Mouse (Mus musculus): Measurements from ENCODE around the gene Fshb. TPM values are rescaled to one million over a fixed set of nuclear protein-coding genes. Genes with fewer than 3 reads are reported as not detected.

Gene Fshb
- polyA plus RNA-seq (2012; rRNA removed) = not detected in 2 replicates

DNA sequence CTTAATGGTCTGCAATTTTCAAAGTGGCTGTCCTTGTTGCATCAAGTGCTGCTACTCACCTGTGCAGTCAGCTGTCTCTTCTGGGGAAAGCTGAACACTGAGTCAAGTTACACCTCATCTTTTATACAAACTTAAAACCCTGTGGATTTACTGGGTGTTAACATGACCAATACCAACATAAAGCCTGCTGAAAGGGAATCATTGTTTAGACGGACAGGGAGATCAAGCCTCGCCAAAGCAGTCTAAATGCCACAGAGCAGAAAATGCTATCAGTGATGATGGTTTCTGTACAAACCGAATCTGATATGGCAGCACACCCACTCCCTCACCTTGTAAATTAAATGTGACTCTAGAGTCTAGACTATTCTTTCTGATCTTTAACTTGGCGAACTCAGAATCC, at the start of gene Fshb:
Gene Fshb, minus strand, starts transcription at position 101 of the 400 bp plus-strand sequence.
- 69% methylated on average over 4 of the region's 4 CpGs for WGBS
- H3K4me1 ChIP-seq (ENCODE audit: control insufficient read depth, insufficient read depth, insufficient read length, low read length) = no peaks in the 10 kb centered on the region
- no peak within 1 kb of the TSS for H3K4me3 ChIP-seq (ENCODE audit: low read depth, low read length)
- no peaks in the 10 kb centered on the region for H3K36me3 ChIP-seq (ENCODE audit: control insufficient read depth, insufficient read depth, low read length)
- no peaks in the 10 kb centered on the region for H3K27me3 ChIP-seq (ENCODE audit: control insufficient read depth, insufficient read depth, low read length)
- no peak within 1 kb of the TSS for H3K27ac ChIP-seq (ENCODE audit: insufficient read depth, low read depth, low read length)
- no peak for TF ChIP-seq POLR2A (IDR thresholded peaks at IDR 0.05; ENCODE audit: low read depth, low read length)
- TF ChIP-seq CTCF (IDR thresholded peaks at IDR 0.05; ENCODE audit: extremely low read depth, insufficient read length, insufficient replicate concordance, low read depth, low read length) = no peak

DNA sequence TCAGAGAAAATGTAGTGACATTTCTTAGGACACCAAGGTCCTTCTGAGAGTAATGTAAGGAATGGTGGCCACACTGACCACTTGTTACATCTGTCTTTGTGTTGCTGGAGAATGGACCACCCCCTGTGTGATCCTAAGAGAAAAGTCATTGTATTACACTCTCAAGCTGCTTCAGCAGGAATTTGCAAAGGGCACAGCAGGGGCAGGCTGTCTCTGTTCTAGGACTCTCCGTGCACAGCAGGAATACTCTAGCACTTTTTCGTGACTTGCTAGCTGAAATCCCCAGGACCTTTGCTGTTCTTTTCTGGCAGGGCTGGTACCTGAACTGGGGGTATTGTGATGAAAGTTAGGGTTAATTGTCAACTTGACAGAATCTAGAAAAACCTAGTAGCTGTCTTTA, 24.8 kb upstream of the Fshb start:
- 57% methylated on average over 2 of the region's 2 CpGs for WGBS
- H3K27me3 ChIP-seq (ENCODE audit: control insufficient read depth, insufficient read depth, low read length) = no peaks in the 10 kb centered on the region
- TF ChIP-seq POLR2A (IDR thresholded peaks at IDR 0.05; ENCODE audit: low read depth, low read length) = no peak
- TF ChIP-seq CTCF (IDR thresholded peaks at IDR 0.05; ENCODE audit: extremely low read depth, insufficient read length, insufficient replicate concordance, low read depth, low read length) = no peak

DNA sequence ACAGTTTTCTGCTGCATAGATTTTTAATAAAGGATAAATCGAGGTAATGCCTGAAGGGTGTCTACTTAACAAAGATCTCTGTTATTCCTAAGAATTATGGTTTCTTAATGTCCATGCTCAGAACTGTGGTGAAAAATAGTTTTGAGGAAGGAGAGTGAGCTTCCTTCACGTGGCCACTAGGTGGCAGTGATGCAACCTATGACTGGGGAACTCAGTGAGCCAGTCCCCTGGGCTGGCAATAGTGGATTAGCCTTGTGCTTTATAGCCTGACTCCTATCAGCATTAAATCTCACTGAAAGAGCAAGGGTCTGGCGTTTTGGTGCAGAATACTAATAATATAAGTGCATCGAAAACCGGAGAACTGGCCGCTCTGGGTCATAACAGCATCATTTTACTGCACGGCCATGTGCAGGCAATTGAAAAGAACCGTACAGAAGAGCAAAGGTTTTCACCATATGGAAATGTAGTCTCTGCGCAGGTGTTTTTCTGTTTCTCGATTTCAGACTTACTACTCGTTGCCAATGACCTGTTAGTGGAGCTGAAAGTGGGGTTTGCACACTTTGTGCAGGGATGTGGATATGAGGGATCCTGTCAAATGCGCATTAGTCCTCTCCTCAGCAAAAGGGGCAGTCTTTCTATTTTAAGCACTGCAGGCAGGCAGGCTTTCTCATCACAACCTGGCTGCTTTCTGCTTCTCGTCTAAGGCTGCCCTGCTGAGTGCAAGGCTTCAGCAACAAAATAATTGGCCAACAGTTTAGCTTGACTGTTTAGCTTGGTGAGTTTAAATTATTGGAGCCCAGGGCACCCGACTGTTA, 23.8 kb upstream of the Fshb start:
- H3K4me1 ChIP-seq (ENCODE audit: control insufficient read depth, insufficient read depth, insufficient read length, low read length) = no peaks in the 10 kb centered on the region
- no peak for TF ChIP-seq CTCF (IDR thresholded peaks at IDR 0.05; ENCODE audit: extremely low read depth, insufficient read length, insufficient replicate concordance, low read depth, low read length)
- TF ChIP-seq POLR2A (IDR thresholded peaks at IDR 0.05; ENCODE audit: low read depth, low read length) = no peak
- WGBS = 61% methylated on average over 14 of the region's 14 CpGs
- no peaks in the 10 kb centered on the region for H3K27me3 ChIP-seq (ENCODE audit: control insufficient read depth, insufficient read depth, low read length)
- H3K27ac ChIP-seq (ENCODE audit: insufficient read depth, low read depth, low read length) = no peak overlapping the region
- H3K4me3 ChIP-seq (ENCODE audit: low read depth, low read length) = no peak overlapping the region
- no peaks in the 10 kb centered on the region for H3K36me3 ChIP-seq (ENCODE audit: control insufficient read depth, insufficient read depth, low read length)

More for the DNA sequence above, 24.8 kb upstream of the Fshb start:
- Histone ChIP-seq H3K4me3 (ENCODE audit: low read depth, low read length) (no peak overlapping the region), H3K4me1 (ENCODE audit: control insufficient read depth, insufficient read depth, insufficient read length, low read length) (no peaks in the 10 kb centered on the region), H3K36me3 (ENCODE audit: control insufficient read depth, insufficient read depth, low read length) (no peaks in the 10 kb centered on the region), H3K27ac (ENCODE audit: insufficient read depth, low read depth, low read length) (no peak overlapping the region)

DNA sequence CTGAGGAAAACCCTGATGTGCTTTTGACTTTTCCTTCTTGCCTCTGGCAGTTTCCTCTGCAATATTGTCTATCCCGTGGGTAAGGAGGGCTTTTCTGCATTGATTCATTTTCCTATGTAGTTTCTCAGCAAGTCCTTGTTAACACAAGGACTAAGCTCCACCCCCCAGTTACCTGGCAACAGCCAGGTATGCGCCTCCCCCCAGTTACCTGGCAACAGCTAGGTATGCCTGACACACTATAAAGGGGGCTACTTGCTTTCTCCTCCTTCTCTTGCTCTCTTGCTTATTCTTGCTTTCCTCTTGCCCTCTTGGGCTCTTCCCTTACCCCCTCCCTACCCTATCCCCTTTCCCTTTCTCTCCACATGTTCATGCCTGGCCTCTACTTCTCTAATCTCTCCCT, 3.8 kb upstream of the Fshb start:
- no peaks in the 10 kb centered on the region for H3K27me3 ChIP-seq (ENCODE audit: control insufficient read depth, insufficient read depth, low read length)
- H3K4me1 ChIP-seq (ENCODE audit: control insufficient read depth, insufficient read depth, insufficient read length, low read length) = no peaks in the 10 kb centered on the region
- TF ChIP-seq CTCF (IDR thresholded peaks at IDR 0.05; ENCODE audit: extremely low read depth, insufficient read length, insufficient replicate concordance, low read depth, low read length) = no peak
- TF ChIP-seq POLR2A (IDR thresholded peaks at IDR 0.05; ENCODE audit: low read depth, low read length) = no peak
- 13% methylated on average over 2 of the region's 2 CpGs for WGBS
- H3K36me3 ChIP-seq (ENCODE audit: control insufficient read depth, insufficient read depth, low read length) = no peaks in the 10 kb centered on the region
- no peak overlapping the region for H3K4me3 ChIP-seq (ENCODE audit: low read depth, low read length)
- H3K27ac ChIP-seq (ENCODE audit: insufficient read depth, low read depth, low read length) = no peak overlapping the region

DNA sequence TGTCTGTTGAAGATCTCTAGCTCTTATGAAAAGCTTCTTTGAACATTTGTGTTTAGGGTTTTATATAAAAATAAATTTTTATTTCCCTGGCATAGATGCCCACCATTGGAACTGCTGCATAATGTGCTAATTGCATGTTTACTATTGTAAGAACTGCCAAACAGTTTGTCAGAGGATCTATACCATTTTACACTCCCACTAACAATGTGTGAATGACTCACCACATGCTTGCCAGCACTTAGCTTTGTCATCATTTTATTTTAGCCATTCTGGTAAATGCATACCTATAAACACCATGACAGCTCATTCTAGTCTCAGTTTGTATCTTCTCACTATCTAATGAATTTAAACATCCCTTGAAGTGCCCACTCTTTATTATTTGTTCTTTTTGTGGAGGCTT, 13.5 kb downstream of the Fshb start:
- Histone ChIP-seq H3K4me3 (ENCODE audit: low read depth, low read length) (no peak overlapping the region), H3K27me3 (ENCODE audit: control insufficient read depth, insufficient read depth, low read length) (no peaks in the 10 kb centered on the region), H3K27ac (ENCODE audit: insufficient read depth, low read depth, low read length) (no peak overlapping the region), H3K36me3 (ENCODE audit: control insufficient read depth, insufficient read depth, low read length) (no peaks in the 10 kb centered on the region), H3K4me1 (ENCODE audit: control insufficient read depth, insufficient read depth, insufficient read length, low read length) (no peaks in the 10 kb centered on the region)
- TF ChIP-seq CTCF (IDR thresholded peaks at IDR 0.05; ENCODE audit: extremely low read depth, insufficient read length, insufficient replicate concordance, low read depth, low read length) = no peak
- no peak for TF ChIP-seq POLR2A (IDR thresholded peaks at IDR 0.05; ENCODE audit: low read depth, low read length)

DNA sequence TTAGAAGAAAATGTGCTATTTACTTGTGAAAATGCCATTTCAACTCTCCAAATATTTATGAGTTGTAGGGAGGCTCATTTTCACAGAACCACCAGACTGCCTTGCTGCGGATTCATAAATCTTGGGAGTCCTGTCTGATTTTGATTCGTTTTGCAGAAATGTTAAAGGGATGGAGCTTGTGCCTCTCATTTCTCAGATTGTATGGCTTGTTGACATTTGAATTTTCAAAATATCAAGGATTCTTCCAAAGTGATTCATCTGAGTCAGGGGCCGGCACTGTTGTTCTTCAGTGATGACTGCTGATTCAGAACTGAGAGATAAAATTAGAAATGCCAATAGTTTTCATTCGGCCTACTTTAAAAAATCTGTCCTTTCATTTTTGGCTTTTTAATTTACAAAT, 18.6 kb downstream of the Fshb start:
- 82% methylated on average over 4 of the region's 4 CpGs for WGBS
- TF ChIP-seq POLR2A (IDR thresholded peaks at IDR 0.05; ENCODE audit: low read depth, low read length) = no peak
- no peak for TF ChIP-seq CTCF (IDR thresholded peaks at IDR 0.05; ENCODE audit: extremely low read depth, insufficient read length, insufficient replicate concordance, low read depth, low read length)
- H3K27ac ChIP-seq (ENCODE audit: insufficient read depth, low read depth, low read length) = no peak overlapping the region
- H3K4me1 ChIP-seq (ENCODE audit: control insufficient read depth, insufficient read depth, insufficient read length, low read length) = no peaks in the 10 kb centered on the region
- H3K36me3 ChIP-seq (ENCODE audit: control insufficient read depth, insufficient read depth, low read length) = no peaks in the 10 kb centered on the region
- H3K4me3 ChIP-seq (ENCODE audit: low read depth, low read length) = no peak overlapping the region
- H3K27me3 ChIP-seq (ENCODE audit: control insufficient read depth, insufficient read depth, low read length) = no peaks in the 10 kb centered on the region

DNA sequence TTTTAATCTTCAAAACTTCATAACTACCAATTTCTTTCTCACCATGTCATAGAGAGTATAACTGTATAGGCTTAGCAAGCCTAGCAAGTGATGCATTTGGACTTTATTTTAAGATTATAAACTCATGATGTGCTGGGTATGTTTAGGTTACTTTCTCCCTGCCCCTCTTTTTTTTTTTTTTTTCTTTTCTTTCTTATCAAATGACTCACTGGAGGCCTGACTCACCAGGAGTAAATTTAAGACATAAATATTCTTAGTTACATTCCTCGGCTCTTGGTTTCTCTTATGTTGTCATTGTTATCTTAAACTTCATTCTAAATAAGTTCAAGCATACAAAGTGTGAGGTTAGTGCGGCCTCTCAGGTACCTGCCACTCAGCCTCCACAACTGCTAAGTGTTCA, 23.5 kb downstream of the Fshb start:
- H3K4me1 ChIP-seq (ENCODE audit: control insufficient read depth, insufficient read depth, insufficient read length, low read length) = no peaks in the 10 kb centered on the region
- no peak overlapping the region for H3K4me3 ChIP-seq (ENCODE audit: low read depth, low read length)
- 61% methylated on average over 2 of the region's 2 CpGs for WGBS
- no peaks in the 10 kb centered on the region for H3K27me3 ChIP-seq (ENCODE audit: control insufficient read depth, insufficient read depth, low read length)
- TF ChIP-seq CTCF (IDR thresholded peaks at IDR 0.05; ENCODE audit: extremely low read depth, insufficient read length, insufficient replicate concordance, low read depth, low read length) = no peak
- TF ChIP-seq POLR2A (IDR thresholded peaks at IDR 0.05; ENCODE audit: low read depth, low read length) = no peak
- no peak overlapping the region for H3K27ac ChIP-seq (ENCODE audit: insufficient read depth, low read depth, low read length)
- H3K36me3 ChIP-seq (ENCODE audit: control insufficient read depth, insufficient read depth, low read length) = no peaks in the 10 kb centered on the region
